10 mouse cellular contexts compared by ENCODE assay signal in the genomic region with DNA sequence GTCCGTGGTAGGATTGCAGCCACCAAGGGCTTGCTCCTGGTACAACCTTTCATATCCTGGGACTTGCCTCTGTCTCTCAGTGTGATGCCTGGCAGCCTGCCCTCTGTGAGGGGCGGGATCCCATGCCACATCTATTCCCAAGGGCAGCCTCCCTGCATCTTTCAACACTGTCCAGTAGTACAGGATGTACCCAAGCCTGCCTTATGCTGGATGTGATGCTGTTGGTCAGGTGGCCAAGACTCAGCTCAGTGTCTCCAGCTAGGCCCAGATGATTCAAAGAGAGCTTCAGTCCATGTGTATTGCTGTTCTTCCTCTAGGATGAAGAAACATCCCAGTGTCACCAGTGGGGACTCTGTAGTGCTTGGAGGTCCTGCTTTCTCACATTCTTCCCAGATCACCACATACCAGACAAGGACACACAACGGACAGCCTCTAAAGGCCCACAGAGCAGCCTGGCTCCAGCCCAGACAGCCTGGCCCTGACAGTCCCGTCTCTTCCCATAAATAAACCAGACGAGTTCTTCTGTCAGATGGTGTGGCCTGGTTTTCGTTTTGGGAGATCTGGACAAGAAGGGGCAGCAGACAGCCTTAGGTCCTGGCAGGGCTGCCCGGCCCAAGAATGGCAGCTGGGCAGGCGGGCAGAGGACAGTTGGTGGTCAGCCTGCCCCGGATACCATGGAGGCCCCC. TPM values are rescaled to one million over a fixed set of nuclear protein-coding genes. Genes with fewer than 3 reads are reported as not detected.
DNase-seq lines count a peak whose midpoint lies in the region; ATAC-seq and TF ChIP-seq lines count a peak whose summit lies in the region.
"Had no signal": no experiment of that assay in that cellular context is flagged by ENCODE, and none has a peak within 500 bp of the region (broad histone marks: within the 10 kb centered on the region; RNA-seq: fewer than 3 reads in every experiment).

No protein-coding gene starts in this region.

- no peak for ATAC-seq in monocyte, adult 5-6 weeks (replicated peaks; ENCODE audit: insufficient number of reproducible peaks, low FRiP score, low TSS enrichment, poor library complexity, severe bottlenecking)

- peak; percentile 57 for DNase-seq in gastrocnemius, adult 2 months
- DNase-seq in gastrocnemius, adult 8-10 months (ENCODE audit: low spot score in 2 of 2): no peak
- DNase-seq in adrenal gland, postnatal 25 days: peak; percentile 30
- peak; percentile 60 to 74 for DNase-seq in cerebellum, postnatal 25 days
- DNase-seq in heart, postnatal 14 days: peak; percentile 52 to 62
- DNase-seq in spleen, postnatal 10 days (ENCODE audit: low spot score in 2 of 2): no peak
- no peak for DNase-seq in right cerebral cortex, postnatal 25 days
- DNase-seq: thymus, postnatal 36 days had no signal

- intact Hi-C loops in gastrocnemius, adult 2 months (cut with DNase I): no loop called here
- intact Hi-C loops in heart, postnatal 14 days (cut with DNase I): no loop called here

- H3K4me3 ChIP-seq in gastrocnemius, adult 2 months: no peak overlapping the region
- H3K4me3 ChIP-seq: megakaryocyte, embryonic 14.5 days had no signal

- TF ChIP-seq CTCF in gastrocnemius, adult 2 months (IDR thresholded peaks at IDR 0.05): no peak

- peak overlapping the region; percentile 73 for H3K27ac ChIP-seq in gastrocnemius, adult 2 months

RNA-seq across cellular contexts. Expression of a gene that starts 52.0 kb away (rescaled TPM):
- 1 to 10 TPM; 6.1 to 9.8 TPM for total RNA-seq in gastrocnemius, adult 2 months (2021)
- 1 to 10 TPM; 3.5 to 4.9 (median 4.7) TPM for total RNA-seq in gastrocnemius, adult 8-10 months (2022)
- 5.0 and 6.6 TPM in 2 replicates for total RNA-seq in adrenal gland, postnatal 25 days (2021)
- 10 to 100 TPM; 26.4 to 30.9 TPM for total RNA-seq in heart, postnatal 14 days (2021)
- total RNA-seq in monocyte, adult 5-6 weeks (2017): 0.11 TPM in 1 of 3 replicates, not detected in the others

Comparison
In these comparisons a context has a peak if more than half of its experiments do, and no peak if none do; other contexts are left out.
1. DNase-seq: peak in gastrocnemius, adult 2 months (single experiment), adrenal gland, postnatal 25 days (single experiment), cerebellum, postnatal 25 days (2 of 2) and heart, postnatal 14 days (2 of 2); none in gastrocnemius, adult 8-10 months (0 of 2), spleen, postnatal 10 days (0 of 2) and right cerebral cortex, postnatal 25 days (single experiment).